Mouse (Mus musculus) cerebellum, postnatal 10 days (tissue): ENCODE data around the gene Osbp2.
A peak's percentile ranks its signal among the peaks of the same experiment; 100 is the strongest.

Source experiments
- DNase-seq, 2 experiments: peaks; one replicate each; pipeline ENCODE4 v3.0.0; 2021; ENCODE audit warnings: mixed read lengths in 2 of 2

The Osbp2 gene

GRCm38 (mm10) chr11:3817986-3818758 lies 45.5 kb downstream of the Osbp2 start:
- DNase-seq, result no peak

DNA sequence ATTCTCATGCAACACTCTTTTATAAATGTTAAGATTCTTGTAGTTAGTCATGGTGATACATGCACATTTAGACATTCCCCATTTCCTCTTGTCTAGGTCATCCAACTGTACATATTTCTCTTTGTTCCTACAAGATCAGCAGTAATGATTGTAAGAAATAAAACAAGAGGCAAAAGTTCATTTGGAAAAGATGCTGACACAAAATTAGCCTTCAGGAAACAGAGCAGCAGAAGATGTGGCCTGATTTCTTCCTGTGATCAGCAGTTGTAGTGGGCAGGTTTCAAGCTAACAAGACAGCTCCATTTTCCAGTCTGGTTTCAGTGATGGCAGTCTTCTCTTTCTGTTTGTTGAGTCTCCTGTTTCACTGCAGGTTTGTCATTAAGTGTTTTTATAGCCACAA lies 47.8 kb downstream of the Osbp2 start:
- DNase-seq, result no peak

DNA sequence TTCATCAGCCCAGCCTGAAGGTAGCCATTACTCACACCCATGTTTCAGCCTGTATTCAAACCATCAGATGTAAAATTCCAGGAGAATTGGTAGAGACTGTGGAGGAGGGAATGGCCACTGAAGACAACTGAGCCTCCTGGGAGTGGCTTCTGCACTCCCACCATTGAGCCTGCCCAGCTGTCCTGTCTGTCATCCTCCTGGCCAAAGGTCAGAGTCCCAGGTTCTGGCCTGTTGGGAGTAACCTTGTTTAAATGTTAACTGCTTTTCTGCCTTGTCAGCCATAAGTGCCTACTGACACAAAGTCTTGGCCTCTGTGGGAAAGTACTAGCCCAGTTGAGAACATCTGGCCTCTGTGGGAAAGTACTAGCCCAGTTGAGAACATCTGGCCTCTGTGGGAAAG lies 50.4 kb downstream of the Osbp2 start:
- no peak for DNase-seq

GRCm38 (mm10) chr11:3808162-3808561 lies 55.5 kb downstream of the Osbp2 start:
- peak; percentile 76 for DNase-seq

- peak; percentile 67 to 83 for DNase-seq
Measured at GRCm38 (mm10) chr11:3805362-3805761, 58.3 kb downstream of the Osbp2 start.

GRCm38 (mm10) chr11:3804639-3805038 lies 59.1 kb downstream of the Osbp2 start:
- DNase-seq, result no peak

GRCm38 (mm10) chr11:3802057-3802456 lies 61.6 kb downstream of the Osbp2 start:
- peak; percentile 45 to 50 for DNase-seq

DNA sequence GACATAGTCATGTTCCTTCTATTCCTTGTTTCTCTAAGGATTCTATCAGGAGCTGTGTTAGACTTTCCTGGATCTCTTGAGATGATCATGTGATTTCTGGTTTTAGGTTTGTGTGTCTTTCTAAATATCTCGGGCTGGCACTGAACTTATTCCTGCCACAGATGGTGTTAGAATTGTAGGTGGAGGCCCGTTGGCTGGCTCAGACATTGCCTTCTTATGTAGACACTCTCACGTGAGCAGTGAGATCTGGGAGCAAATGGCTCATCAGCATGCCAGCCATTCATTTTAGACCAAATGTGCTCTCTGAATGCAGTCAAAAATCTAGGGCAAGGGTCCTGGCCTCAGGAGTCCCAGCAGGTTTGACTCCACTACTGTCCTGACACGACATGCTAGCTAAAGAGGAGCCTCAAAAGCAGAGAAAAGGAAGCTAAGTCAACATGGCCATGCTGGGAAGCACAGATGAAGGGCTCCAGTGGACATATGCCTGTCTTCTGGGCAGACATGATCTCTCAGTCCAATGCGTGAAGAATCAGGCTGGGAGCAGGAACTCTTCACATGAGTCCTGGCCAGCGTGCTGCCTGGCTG lies 66.0 kb downstream of the Osbp2 start:
- DNase-seq, result peak; percentile 48 to 52

DNA sequence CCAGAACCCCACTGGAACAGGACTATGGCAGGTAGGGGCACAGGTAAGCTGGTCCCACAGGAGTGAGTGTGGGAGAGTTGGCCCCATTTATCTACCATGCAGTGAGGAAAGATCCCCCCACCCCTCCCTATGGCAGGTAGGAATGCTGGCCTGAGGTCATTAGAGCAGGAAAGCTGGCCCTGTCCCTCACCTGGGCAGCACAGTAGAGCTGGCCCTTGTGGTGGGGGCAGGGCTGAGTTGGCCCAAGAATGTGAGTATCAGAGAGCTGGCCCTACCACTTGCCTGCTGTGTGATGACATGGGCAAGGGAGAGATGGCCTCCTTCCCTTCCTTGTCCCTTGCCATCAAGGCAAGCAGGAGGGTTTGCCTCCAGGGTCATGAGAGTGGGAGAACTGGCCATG lies 73.0 kb downstream of the Osbp2 start:
- no peak for DNase-seq

GRCm38 (mm10) chr11:3789919-3790318 lies 73.8 kb downstream of the Osbp2 start:
- no peak for DNase-seq

GRCm38 (mm10) chr11:3786564-3786963 lies 77.1 kb downstream of the Osbp2 start:
- peak; percentile 97 to 99 for DNase-seq

DNA sequence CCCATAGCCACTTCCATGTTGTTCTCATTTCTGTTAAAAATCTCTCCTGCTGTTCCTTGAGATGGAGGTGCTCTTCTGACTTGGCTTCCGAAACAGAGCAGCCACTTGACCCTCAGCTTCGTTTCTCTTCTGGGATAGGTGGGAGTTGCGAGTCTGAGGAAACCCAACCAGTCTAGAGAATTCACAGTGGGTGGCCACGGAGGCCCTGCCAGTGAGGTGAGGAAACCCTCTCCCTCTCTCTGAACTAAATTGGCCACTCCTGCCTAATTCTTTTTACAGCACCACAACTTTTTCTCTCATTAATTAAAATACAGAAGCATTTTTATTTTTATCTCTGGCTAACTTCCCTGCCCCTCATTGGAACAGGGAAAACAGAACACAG lies 88.4 kb downstream of the Osbp2 start:
- peak; percentile 57 to 62 for DNase-seq

- DNase-seq, result peak; percentile 67 to 69
Measured at GRCm38 (mm10) chr11:3774463-3775262, 89.0 kb downstream of the Osbp2 start.

DNA sequence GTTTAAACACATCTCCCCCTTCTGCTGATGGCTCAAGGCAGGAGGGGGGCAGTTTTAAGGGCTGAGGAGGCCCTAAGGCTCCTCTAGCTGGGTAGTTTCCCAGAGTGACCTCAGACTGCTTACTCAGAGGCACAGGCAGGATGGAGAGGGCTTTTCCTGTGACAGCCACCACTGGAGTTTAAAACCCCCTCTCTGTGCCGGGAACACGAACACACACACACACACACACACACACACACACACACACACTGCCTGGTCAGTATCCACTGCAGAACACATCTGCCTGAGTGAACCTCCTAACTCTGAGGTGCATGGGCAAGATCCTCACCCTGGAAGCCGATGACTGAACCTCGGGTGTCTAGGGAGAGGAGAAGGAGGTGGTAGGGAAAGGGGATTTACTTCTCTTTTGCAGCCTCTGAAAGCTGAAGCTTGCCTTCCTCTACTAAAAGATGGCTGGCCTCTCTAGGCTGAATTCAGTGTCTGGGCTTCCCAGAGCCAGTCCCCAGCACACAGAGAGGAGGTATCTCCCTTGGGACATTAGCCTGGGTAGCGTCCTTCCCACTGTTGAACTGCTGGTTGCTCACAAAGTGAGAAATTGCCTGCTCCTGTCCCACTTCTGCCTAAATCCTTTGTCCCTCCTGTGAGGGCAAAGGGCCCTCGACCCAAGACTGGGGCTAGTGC lies 89.8 kb downstream of the Osbp2 start:
- no peak for DNase-seq

DNA sequence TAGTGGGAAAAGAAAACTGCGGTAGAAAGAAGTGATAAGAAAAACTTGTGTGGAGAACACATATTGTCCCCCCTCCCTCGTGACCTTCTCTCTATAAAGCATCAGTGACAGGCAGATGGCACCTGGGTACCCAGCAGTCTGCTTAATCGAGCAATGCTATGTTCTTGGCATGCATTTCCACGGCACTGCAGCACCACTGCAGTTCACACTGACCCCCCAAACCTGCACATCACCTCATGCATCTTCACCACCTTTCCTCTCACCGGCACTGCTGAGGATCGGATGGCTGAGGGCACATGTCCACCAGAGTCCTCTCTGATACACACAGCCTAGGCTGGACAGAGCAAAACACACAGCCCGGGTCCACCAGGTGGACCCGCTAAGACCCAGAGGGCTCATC lies 90.6 kb downstream of the Osbp2 start:
- peak; percentile 55 to 58 for DNase-seq

DNA sequence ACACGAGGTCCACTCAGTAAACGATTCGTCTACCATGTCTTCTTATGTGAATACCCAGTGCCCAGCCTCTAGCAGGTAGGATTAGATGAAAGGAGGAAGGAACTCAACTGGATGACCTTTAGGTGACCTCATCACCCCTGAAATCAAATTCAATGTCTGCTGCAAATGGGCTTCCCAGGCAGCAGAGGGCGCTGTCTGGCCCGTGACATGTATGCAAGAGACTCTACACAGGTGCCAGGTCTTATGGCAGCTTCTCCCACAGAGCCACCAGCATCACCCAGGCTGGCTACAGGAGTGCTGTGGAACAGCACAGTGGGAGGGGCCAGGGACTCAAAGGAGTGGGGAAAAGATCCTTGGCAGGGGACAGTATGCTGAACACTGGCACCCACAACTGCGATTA lies 92.4 kb downstream of the Osbp2 start:
- peak; percentile 48 to 55 for DNase-seq

GRCm38 (mm10) chr11:3767830-3768229 lies 95.9 kb downstream of the Osbp2 start:
- no peak for DNase-seq

GRCm38 (mm10) chr11:3766964-3767363 lies 96.7 kb downstream of the Osbp2 start:
- no peak for DNase-seq

DNA sequence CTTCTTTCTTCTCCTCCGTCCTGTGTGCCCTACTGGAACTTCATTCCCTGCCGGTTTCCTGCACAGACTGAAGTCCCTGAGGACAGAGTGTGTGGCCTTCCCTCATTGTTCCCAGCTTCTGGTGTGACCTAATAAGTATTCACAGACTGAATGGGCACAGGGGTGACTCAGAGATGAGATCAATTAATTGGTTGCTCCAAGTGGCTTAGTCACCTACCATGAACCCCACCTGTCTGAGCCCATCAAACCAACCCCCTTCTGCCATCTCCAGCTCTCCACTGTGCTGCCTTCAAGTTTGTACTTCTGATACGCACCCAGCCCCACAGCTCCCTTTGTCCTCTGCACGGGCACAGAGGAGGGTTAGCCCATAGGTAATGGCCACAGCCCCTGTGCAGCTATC lies 99.4 kb downstream of the Osbp2 start:
- no peak for DNase-seq

GRCm38 (mm10) chr11:3761775-3762501 lies 101.8 kb downstream of the Osbp2 start:
- peak; percentile 69 to 74 for DNase-seq

DNA sequence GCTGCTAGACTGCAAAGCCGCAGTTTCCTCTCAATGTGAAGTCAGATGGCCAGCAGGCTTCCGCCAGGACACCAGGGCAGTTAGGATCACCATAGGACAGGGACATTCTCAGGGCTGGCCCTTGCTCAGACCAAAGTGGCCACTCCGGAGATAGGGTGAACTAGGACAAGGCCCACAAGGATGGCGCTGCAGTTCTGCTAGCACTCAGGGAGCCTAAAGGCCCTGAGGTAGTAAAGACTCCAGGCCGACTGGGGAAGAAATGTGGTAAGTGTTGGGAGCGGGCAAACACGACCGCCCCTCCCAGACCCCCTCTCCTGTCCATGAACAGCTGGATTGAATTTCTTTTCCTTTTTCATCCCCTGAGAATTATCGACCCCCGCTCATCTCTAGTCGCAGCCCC lies 102.4 kb downstream of the Osbp2 start:
- DNase-seq, result peak in 1 of 2 experiments; percentile 29

DNA sequence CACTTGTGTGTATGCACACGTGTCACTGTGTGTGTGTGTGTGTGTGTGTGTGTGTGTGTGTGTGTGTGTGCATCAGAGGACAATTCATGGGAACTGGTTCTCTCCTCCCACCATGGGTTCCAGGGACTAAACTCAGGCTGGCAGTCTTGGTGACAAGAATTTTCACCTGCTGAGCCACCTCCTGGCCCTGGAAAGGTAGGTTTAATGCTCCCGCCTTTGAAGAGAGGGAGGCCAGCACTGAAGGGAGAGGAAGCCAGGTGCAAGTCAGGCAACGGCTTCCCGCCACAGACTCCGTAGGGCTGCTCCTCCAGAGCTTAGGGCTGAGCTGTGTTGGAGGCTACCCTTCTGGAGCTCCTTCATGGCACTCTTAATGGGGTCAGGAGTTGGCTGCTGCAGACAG lies 104.3 kb downstream of the Osbp2 start:
- peak in 1 of 2 experiments; percentile 45 for DNase-seq
